Mouse (Mus musculus): ENCODE results near the gene Cdc25a. TPM values are rescaled to one million over a fixed set of nuclear protein-coding genes. Genes with fewer than 3 reads are reported as not detected.
A peak's percentile ranks its signal among the peaks of the same experiment; 100 is the strongest.

Cdc25a gene
- polyA plus RNA-seq, 1 experiment: 75.6 TPM

GRCm38 (mm10) chr9:109866218-109866617, 9.2 kb upstream of the Cdc25a start:
- Histone ChIP-seq H3K4me1 (ENCODE audit: control insufficient read depth, insufficient read depth, low read length) (peaks cover 5% of the 10 kb centered on the region), H3K9ac (ENCODE audit: low read depth, poor library complexity, severe bottlenecking) (no peak overlapping the region), H3K27ac (ENCODE audit: insufficient read depth, low read length) (no peak overlapping the region), H3K9me3 (replicated peaks; ENCODE audit: control insufficient read depth, insufficient read depth, low read length, poor library complexity, severe bottlenecking) (no peaks in the 10 kb centered on the region), H3K36me3 (ENCODE audit: control insufficient read depth, insufficient read depth, low read length, poor library complexity, severe bottlenecking) (no peaks in the 10 kb centered on the region), H3K4me3 (ENCODE audit: low read depth, low read length) (no peak overlapping the region), H3K27me3 (ENCODE audit: control insufficient read depth, insufficient read depth, low read length, poor library complexity, severe bottlenecking) (no peaks in the 10 kb centered on the region)
- TF ChIP-seq EP300 (IDR thresholded peaks at IDR 0.05; ENCODE audit: insufficient read depth, low read depth, low read length) (no peak), POLR2A (IDR thresholded peaks at IDR 0.05; ENCODE audit: insufficient read depth, low read length) (no peak), CTCF (IDR thresholded peaks at IDR 0.05; ENCODE audit: low read depth, low read length) (no peak)

DNA sequence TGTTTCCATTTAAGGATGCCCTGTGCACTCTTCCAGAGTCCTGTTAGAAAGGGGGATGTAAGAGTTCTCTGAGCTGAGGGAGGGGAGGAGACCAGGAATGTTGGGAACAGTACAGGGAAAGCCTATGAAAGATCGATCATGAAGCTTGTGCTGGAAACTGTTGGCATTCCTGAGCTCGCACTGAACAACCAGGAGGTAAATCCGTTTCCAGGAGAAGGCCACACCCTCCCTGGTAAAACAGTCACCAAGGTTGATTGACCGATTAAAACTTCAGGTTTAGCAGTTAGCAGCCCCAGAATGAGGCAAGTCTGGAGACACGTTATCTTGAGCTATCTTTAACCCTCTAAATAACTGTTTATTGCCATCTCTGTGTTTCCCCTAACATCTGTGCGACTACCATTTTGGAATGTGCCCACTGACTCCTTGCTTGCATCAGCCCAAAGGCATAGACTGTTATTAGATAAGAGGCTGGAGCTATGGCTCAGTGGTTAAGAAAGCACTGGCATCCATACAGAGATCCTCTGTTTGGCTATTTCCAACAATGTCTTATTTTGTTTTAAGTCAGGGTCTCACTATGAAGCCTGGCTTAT, 4.3 kb upstream of the Cdc25a start:
- H3K4me3 ChIP-seq (ENCODE audit: low read depth, low read length): peak overlapping the region; percentile 71
- peak overlapping the region; percentile 95 for H3K27ac ChIP-seq (ENCODE audit: insufficient read depth, low read length)
- peaks cover 4% of the 10 kb centered on the region for H3K4me1 ChIP-seq (ENCODE audit: control insufficient read depth, insufficient read depth, low read length)
- H3K27me3 ChIP-seq (ENCODE audit: control insufficient read depth, insufficient read depth, low read length, poor library complexity, severe bottlenecking): no peaks in the 10 kb centered on the region
- TF ChIP-seq EP300 (IDR thresholded peaks at IDR 0.05; ENCODE audit: insufficient read depth, low read depth, low read length) (no peak), CTCF (IDR thresholded peaks at IDR 0.05; ENCODE audit: low read depth, low read length) (no peak), POLR2A (IDR thresholded peaks at IDR 0.05; ENCODE audit: insufficient read depth, low read length) (no peak)
- H3K9me3 ChIP-seq (replicated peaks; ENCODE audit: control insufficient read depth, insufficient read depth, low read length, poor library complexity, severe bottlenecking): no peaks in the 10 kb centered on the region
- no peaks in the 10 kb centered on the region for H3K36me3 ChIP-seq (ENCODE audit: control insufficient read depth, insufficient read depth, low read length, poor library complexity, severe bottlenecking)
- peak overlapping the region; percentile 72 for H3K9ac ChIP-seq (ENCODE audit: low read depth, poor library complexity, severe bottlenecking)

DNA sequence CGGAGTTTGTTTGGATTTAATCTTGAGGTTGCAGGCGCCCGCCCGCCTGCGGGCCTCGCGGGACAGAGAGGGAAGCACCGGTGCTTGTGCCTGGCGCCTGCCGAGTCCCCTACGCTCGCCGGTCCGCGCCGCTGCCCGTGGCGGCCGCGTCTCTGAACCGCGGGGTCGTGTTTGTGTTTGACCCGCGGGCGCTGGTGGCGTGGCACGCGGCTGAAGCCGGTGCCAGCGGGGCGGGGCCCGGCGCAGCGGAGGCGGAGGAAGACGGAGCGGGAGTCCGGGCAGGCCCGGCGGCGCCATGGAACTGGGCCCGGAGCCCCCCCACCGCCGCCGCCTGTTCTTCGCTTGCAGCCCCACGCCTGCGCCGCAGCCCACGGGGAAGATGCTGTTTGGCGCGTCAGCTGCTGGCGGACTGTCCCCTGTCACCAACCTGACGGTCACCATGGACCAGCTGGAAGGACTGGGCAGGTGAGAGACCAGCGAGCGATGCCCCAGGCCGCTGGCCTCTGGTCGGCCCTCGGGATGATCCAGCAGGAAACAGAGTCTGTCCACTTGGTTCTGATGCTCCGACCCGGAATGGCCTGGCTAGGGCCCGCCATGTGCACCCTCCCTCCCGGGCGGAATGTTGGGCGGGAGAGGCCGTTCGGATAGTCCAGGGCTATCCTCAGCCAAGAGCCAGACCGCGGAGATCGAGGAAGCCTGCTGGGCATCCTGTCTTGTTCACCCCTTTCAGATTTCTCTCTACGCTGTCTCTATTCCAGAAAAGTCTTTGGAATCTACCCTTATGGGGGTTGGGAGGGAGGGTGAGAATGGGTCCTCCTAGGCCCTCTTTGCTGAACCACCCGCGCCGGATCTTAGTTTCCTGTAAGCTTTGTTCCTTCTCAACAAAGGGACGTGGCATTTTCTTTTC, 569 bp downstream of the Cdc25a start:
- Histone ChIP-seq H3K36me3 (ENCODE audit: control insufficient read depth, insufficient read depth, low read length, poor library complexity, severe bottlenecking) (peaks cover 40% of the 10 kb centered on the region), H3K9ac (ENCODE audit: low read depth, poor library complexity, severe bottlenecking) (peak overlapping the region; percentile 90), H3K27ac (ENCODE audit: insufficient read depth, low read length) (no peak overlapping the region; the same call in 1 of the 2 replicates), H3K9me3 (replicated peaks; ENCODE audit: control insufficient read depth, insufficient read depth, low read length, poor library complexity, severe bottlenecking) (no peaks in the 10 kb centered on the region), H3K27me3 (ENCODE audit: control insufficient read depth, insufficient read depth, low read length, poor library complexity, severe bottlenecking) (no peaks in the 10 kb centered on the region), H3K4me1 (ENCODE audit: control insufficient read depth, insufficient read depth, low read length) (peaks cover 1% of the 10 kb centered on the region), H3K4me3 (ENCODE audit: low read depth, low read length) (peak overlapping the region; percentile 81)
- TF ChIP-seq EP300 (IDR thresholded peaks at IDR 0.05; ENCODE audit: insufficient read depth, low read depth, low read length) (no peak), POLR2A (IDR thresholded peaks at IDR 0.05; ENCODE audit: insufficient read depth, low read length) (no peak), CTCF (IDR thresholded peaks at IDR 0.05; ENCODE audit: low read depth, low read length) (no peak)

DNA sequence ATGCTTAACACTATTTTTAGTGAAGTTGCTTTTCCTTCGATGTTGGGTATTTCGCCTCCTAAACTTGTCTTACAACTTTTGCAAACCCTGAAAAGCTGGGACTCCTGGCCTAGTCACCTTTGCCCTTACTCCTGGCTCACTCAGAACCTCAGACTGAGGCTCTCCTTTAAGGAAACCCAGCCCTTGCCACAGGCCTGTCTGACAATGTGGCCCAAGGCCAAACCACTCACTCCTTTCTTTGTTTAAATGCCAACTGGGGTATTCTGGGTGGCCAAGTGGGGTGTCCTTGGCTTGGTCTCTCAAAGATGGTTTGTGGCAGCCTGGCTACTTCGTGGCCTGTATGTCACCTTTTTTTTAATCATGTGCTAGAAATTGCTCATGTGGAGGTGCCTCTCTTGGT, 1.4 kb downstream of the Cdc25a start:
- Histone ChIP-seq H3K9me3 (replicated peaks; ENCODE audit: control insufficient read depth, insufficient read depth, low read length, poor library complexity, severe bottlenecking) (no peaks in the 10 kb centered on the region), H3K4me1 (ENCODE audit: control insufficient read depth, insufficient read depth, low read length) (peaks cover 1% of the 10 kb centered on the region), H3K9ac (ENCODE audit: low read depth, poor library complexity, severe bottlenecking) (peak overlapping the region; percentile 90), H3K36me3 (ENCODE audit: control insufficient read depth, insufficient read depth, low read length, poor library complexity, severe bottlenecking) (peaks cover 48% of the 10 kb centered on the region), H3K27ac (ENCODE audit: insufficient read depth, low read length) (no peak overlapping the region), H3K27me3 (ENCODE audit: control insufficient read depth, insufficient read depth, low read length, poor library complexity, severe bottlenecking) (no peaks in the 10 kb centered on the region), H3K4me3 (ENCODE audit: low read depth, low read length) (peak overlapping the region; percentile 81)
- no peak for TF ChIP-seq POLR2A (IDR thresholded peaks at IDR 0.05; ENCODE audit: insufficient read depth, low read length)
- TF ChIP-seq EP300 (IDR thresholded peaks at IDR 0.05; ENCODE audit: insufficient read depth, low read depth, low read length): no peak
- no peak for TF ChIP-seq CTCF (IDR thresholded peaks at IDR 0.05; ENCODE audit: low read depth, low read length)

DNA sequence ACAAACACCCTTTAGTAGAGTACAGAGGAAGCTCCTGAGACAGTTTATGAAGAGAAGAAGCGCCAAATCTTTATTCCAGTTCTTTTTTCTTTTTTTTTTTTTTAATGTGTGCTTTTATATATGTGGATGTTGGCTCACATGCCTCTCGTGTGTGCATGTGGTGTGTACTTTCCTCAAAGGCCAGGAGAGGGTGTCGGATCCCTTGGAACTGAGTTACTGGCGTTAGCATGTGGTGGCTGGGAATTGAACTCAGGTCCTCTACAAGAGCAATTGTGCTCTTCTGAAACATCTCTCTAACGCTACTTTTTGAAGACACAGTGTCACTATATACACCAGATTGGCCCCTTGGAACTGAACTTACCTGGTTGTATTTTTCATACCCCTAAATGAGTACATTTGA, 2.3 kb downstream of the Cdc25a start:
- Histone ChIP-seq H3K27ac (ENCODE audit: insufficient read depth, low read length) (no peak overlapping the region), H3K4me1 (ENCODE audit: control insufficient read depth, insufficient read depth, low read length) (peaks cover 1% of the 10 kb centered on the region), H3K4me3 (ENCODE audit: low read depth, low read length) (peak overlapping the region; percentile 36; the same call in 1 of the 2 replicates), H3K9me3 (replicated peaks; ENCODE audit: control insufficient read depth, insufficient read depth, low read length, poor library complexity, severe bottlenecking) (no peaks in the 10 kb centered on the region), H3K27me3 (ENCODE audit: control insufficient read depth, insufficient read depth, low read length, poor library complexity, severe bottlenecking) (no peaks in the 10 kb centered on the region), H3K36me3 (ENCODE audit: control insufficient read depth, insufficient read depth, low read length, poor library complexity, severe bottlenecking) (peaks cover 57% of the 10 kb centered on the region), H3K9ac (ENCODE audit: low read depth, poor library complexity, severe bottlenecking) (peak overlapping the region; percentile 90)
- no peak for TF ChIP-seq EP300 (IDR thresholded peaks at IDR 0.05; ENCODE audit: insufficient read depth, low read depth, low read length)
- peak; percentile 8 for TF ChIP-seq CTCF (IDR thresholded peaks at IDR 0.05; ENCODE audit: low read depth, low read length)

- Histone ChIP-seq H3K27ac (ENCODE audit: insufficient read depth, low read length) (no peak overlapping the region), H3K4me1 (ENCODE audit: control insufficient read depth, insufficient read depth, low read length) (peaks cover 1% of the 10 kb centered on the region), H3K27me3 (ENCODE audit: control insufficient read depth, insufficient read depth, low read length, poor library complexity, severe bottlenecking) (no peaks in the 10 kb centered on the region), H3K9me3 (replicated peaks; ENCODE audit: control insufficient read depth, insufficient read depth, low read length, poor library complexity, severe bottlenecking) (no peaks in the 10 kb centered on the region), H3K4me3 (ENCODE audit: low read depth, low read length) (no peak overlapping the region), H3K9ac (ENCODE audit: low read depth, poor library complexity, severe bottlenecking) (no peak overlapping the region), H3K36me3 (ENCODE audit: control insufficient read depth, insufficient read depth, low read length, poor library complexity, severe bottlenecking) (peaks cover 73% of the 10 kb centered on the region)
- TF ChIP-seq EP300 (IDR thresholded peaks at IDR 0.05; ENCODE audit: insufficient read depth, low read depth, low read length) (no peak), POLR2A (IDR thresholded peaks at IDR 0.05; ENCODE audit: insufficient read depth, low read length) (no peak), CTCF (IDR thresholded peaks at IDR 0.05; ENCODE audit: low read depth, low read length) (no peak)
Observed at GRCm38 (mm10) chr9:109879305-109879704, 3.9 kb downstream of the Cdc25a start.
